Mouse (Mus musculus) spleen, postnatal 0 days (tissue): ENCODE measurements around the gene Ing3. TPM values are rescaled to one million over a fixed set of nuclear protein-coding genes. Genes with fewer than 3 reads are reported as not detected.

Source experiments
- polyA plus RNA-seq: library from polyadenylated mRNA; unstranded; fragments of >200 nt; fragmentation: Nextera tagmentation; extraction: Ambion mirVana; gene quantifications from 2 replicates; pipeline ENCODE4 v1.2.1, GENCODE M21; 2015

Ing3 gene
- polyA plus RNA-seq: 25.8 and 26.4 TPM in 2 replicates

GRCm38 (mm10) chr6:21949226-21949731 lies at the start of gene Ing3:
Gene Ing3, plus strand, starts transcription at chr6:21949571.

GRCm38 (mm10) chr6:21985732-21986540 lies 36.6 kb downstream of the Ing3 start, which contains the start of gene Cped1:
Gene Cped1, plus strand, starts transcription at chr6:21985916.

Other genes starting within 250 kb of the Ing3 start
- 7.4 and 8.6 TPM in 2 replicates for gene Tspan12, start 97.1 kb upstream of the Ing3 start, polyA plus RNA-seq
- gene Cped1, start 36.3 kb downstream of the Ing3 start, polyA plus RNA-seq: 1.6 and 1.8 TPM in 2 replicates